Mouse (Mus musculus): Measurements from ENCODE around the gene Gm43517. TPM values are rescaled to one million over a fixed set of nuclear protein-coding genes. Genes with fewer than 3 reads are reported as not detected.

Gm43517 gene
- not detected in 2 replicates for total RNA-seq (2014; rRNA removed; ENCODE audit: low replicate concordance)
- not detected in 2 replicates for polyA plus RNA-seq (2015; fragmentation: Nextera tagmentation; extraction: Ambion mirVana)

- peak within 1 kb of the TSS; percentile 53 for H3K4me2 ChIP-seq (ENCODE audit: low read depth, low read length)
- 0 out of 2 replicates have a peak, but pooled peaks have one; percentile 20 for ATAC-seq (ENCODE audit: insufficient read depth, low read depth)
- 2% methylated on average over 70 of the region's 75 CpGs for WGBS
These were observed at the start of gene Gm43517 for GRCm38 (mm10) chr12:49384876-49385630. Gene Gm43517 (plus strand): TSS chr12:49385174.

DNA sequence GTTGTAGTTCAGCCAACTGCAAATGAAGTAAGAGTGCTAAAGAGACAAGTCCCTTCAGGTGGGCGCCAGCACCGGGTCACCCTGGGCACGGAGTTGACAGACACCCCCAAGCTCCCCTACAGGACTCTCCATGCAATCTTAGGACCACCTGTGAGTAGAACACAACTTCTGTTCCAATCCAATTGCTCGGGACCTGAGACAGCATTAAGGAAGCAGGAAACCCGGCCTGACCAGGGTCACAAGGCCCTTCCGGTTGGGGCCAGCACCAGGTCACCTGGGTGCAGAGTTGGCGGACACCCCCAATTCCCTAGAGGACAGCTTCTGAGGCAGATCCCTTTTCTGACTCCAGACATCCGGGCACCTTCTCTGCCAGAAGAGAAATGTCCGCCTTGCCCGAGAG lies 35.3 kb upstream of the Gm43517 start:
- TF ChIP-seq CTCF (IDR thresholded peaks at IDR 0.05; ENCODE audit: low read depth): no peak
- no peak for TF ChIP-seq EP300 (IDR thresholded peaks at IDR 0.05; ENCODE audit: low read depth)
- ATAC-seq (ENCODE audit: insufficient read depth, low read depth) (no peak), DNase-seq (ENCODE audit: low spot score) (no peak)
- H3K4me2 ChIP-seq (ENCODE audit: low read depth, low read length): no peak overlapping the region
- H3K27me3 ChIP-seq (ENCODE audit: control insufficient read depth, insufficient read depth, low read length): no peaks in the 10 kb centered on the region
- no peak overlapping the region for H3K27ac ChIP-seq (ENCODE audit: low read depth)
- H3K9me3 ChIP-seq (replicated peaks; ENCODE audit: control insufficient read depth, low read length): no peaks in the 10 kb centered on the region
- no peak overlapping the region for H3K9ac ChIP-seq (replicated peaks; ENCODE audit: low read depth, low read length)
- H3K36me3 ChIP-seq (replicated peaks; ENCODE audit: control insufficient read depth, insufficient read depth, low read length): no peaks in the 10 kb centered on the region
- H3K4me3 ChIP-seq (ENCODE audit: low read depth, low read length): no peak overlapping the region
- no peaks in the 10 kb centered on the region for H3K4me1 ChIP-seq (ENCODE audit: control insufficient read depth, insufficient read depth)
- WGBS: 80% methylated on average over 10 of the region's 10 CpGs

More at GRCm38 (mm10) chr12:49384876-49385630, at the start of gene Gm43517:
- no peak for TF ChIP-seq CTCF (IDR thresholded peaks at IDR 0.05; ENCODE audit: low read depth)
- TF ChIP-seq EP300 (IDR thresholded peaks at IDR 0.05; ENCODE audit: low read depth): no peak
- H3K9me3 ChIP-seq (replicated peaks; ENCODE audit: control insufficient read depth, low read length): no peaks in the 10 kb centered on the region
- peaks cover 6% of the 10 kb centered on the region; the same call in 1 of the 2 replicates for H3K4me1 ChIP-seq (ENCODE audit: control insufficient read depth, insufficient read depth)
- DNase-seq (ENCODE audit: low spot score): no peak
- no peaks in the 10 kb centered on the region for H3K36me3 ChIP-seq (replicated peaks; ENCODE audit: control insufficient read depth, insufficient read depth, low read length)
- H3K9ac ChIP-seq (replicated peaks; ENCODE audit: low read depth, low read length): no peak within 1 kb of the TSS
- peaks cover 87% of the 10 kb centered on the region for H3K27me3 ChIP-seq (ENCODE audit: control insufficient read depth, insufficient read depth, low read length)
- no peak within 1 kb of the TSS for H3K27ac ChIP-seq (ENCODE audit: low read depth)
- H3K4me3 ChIP-seq (ENCODE audit: low read depth, low read length): peak within 1 kb of the TSS; percentile 42

GRCm38 (mm10) chr12:49368931-49369330 lies 16.0 kb upstream of the Gm43517 start:
- no peak overlapping the region for H3K9ac ChIP-seq (replicated peaks; ENCODE audit: low read depth, low read length)
- H3K36me3 ChIP-seq (replicated peaks; ENCODE audit: control insufficient read depth, insufficient read depth, low read length): no peaks in the 10 kb centered on the region
- peak; percentile 34; the same call in 1 of the 2 replicates for TF ChIP-seq CTCF (IDR thresholded peaks at IDR 0.05; ENCODE audit: low read depth)
- TF ChIP-seq EP300 (IDR thresholded peaks at IDR 0.05; ENCODE audit: low read depth): no peak
- no peak overlapping the region for H3K4me2 ChIP-seq (ENCODE audit: low read depth, low read length)
- DNase-seq (ENCODE audit: low spot score): no peak
- H3K9me3 ChIP-seq (replicated peaks; ENCODE audit: control insufficient read depth, low read length): no peaks in the 10 kb centered on the region
- no peak overlapping the region for H3K4me3 ChIP-seq (ENCODE audit: low read depth, low read length)
- H3K27me3 ChIP-seq (ENCODE audit: control insufficient read depth, insufficient read depth, low read length): peaks cover 19% of the 10 kb centered on the region
- WGBS: 60% methylated on average over 1 of the region's 1 CpGs
- H3K4me1 ChIP-seq (ENCODE audit: control insufficient read depth, insufficient read depth): no peaks in the 10 kb centered on the region
- ATAC-seq (ENCODE audit: insufficient read depth, low read depth): no peak
- no peak overlapping the region for H3K27ac ChIP-seq (ENCODE audit: low read depth)

- peaks cover 50% of the 10 kb centered on the region for H3K27me3 ChIP-seq (ENCODE audit: control insufficient read depth, insufficient read depth, low read length)
- H3K36me3 ChIP-seq (replicated peaks; ENCODE audit: control insufficient read depth, insufficient read depth, low read length): no peaks in the 10 kb centered on the region
- TF ChIP-seq CTCF (IDR thresholded peaks at IDR 0.05; ENCODE audit: low read depth) (peak; percentile 42), EP300 (IDR thresholded peaks at IDR 0.05; ENCODE audit: low read depth) (no peak)
- no peak overlapping the region for H3K4me3 ChIP-seq (ENCODE audit: low read depth, low read length)
- no peaks in the 10 kb centered on the region for H3K4me1 ChIP-seq (ENCODE audit: control insufficient read depth, insufficient read depth)
- ATAC-seq (ENCODE audit: insufficient read depth, low read depth): no peak
- DNase-seq (ENCODE audit: low spot score): no peak
- H3K9me3 ChIP-seq (replicated peaks; ENCODE audit: control insufficient read depth, low read length): no peaks in the 10 kb centered on the region
- H3K27ac ChIP-seq (ENCODE audit: low read depth): no peak overlapping the region
- H3K9ac ChIP-seq (replicated peaks; ENCODE audit: low read depth, low read length): no peak overlapping the region
- no peak overlapping the region for H3K4me2 ChIP-seq (ENCODE audit: low read depth, low read length)
These were observed 12.8 kb upstream of the Gm43517 start for GRCm38 (mm10) chr12:49372170-49372569.

DNA sequence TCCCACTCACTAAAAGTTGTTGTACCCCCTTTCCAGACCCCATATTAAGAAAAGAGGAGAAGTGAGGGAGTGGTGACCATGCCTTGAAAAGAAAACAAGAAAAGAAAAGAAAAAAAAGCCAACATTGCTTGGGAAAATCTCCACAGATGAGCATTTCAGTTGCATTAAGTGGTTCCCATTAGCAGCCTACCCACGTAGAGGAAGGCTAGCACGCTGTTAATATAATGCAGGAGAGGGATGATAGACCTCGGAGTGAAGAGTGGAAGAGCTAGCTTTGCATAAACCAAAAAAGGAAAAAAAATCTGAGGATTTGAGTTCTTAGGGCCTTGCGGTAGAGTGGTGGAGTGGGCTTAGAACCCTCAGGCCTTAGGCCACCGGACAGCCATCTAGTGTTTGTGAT lies 11.8 kb upstream of the Gm43517 start:
- DNase-seq (ENCODE audit: low spot score) (no peak), ATAC-seq (ENCODE audit: insufficient read depth, low read depth) (no peak)
- H3K4me3 ChIP-seq (ENCODE audit: low read depth, low read length): no peak overlapping the region
- no peaks in the 10 kb centered on the region for H3K9me3 ChIP-seq (replicated peaks; ENCODE audit: control insufficient read depth, low read length)
- H3K4me2 ChIP-seq (ENCODE audit: low read depth, low read length): no peak overlapping the region
- no peaks in the 10 kb centered on the region for H3K36me3 ChIP-seq (replicated peaks; ENCODE audit: control insufficient read depth, insufficient read depth, low read length)
- 8% methylated on average over 5 of the region's 5 CpGs for WGBS
- no peaks in the 10 kb centered on the region for H3K4me1 ChIP-seq (ENCODE audit: control insufficient read depth, insufficient read depth)
- H3K9ac ChIP-seq (replicated peaks; ENCODE audit: low read depth, low read length): no peak overlapping the region
- TF ChIP-seq EP300 (IDR thresholded peaks at IDR 0.05; ENCODE audit: low read depth) (no peak), CTCF (IDR thresholded peaks at IDR 0.05; ENCODE audit: low read depth) (no peak)
- H3K27ac ChIP-seq (ENCODE audit: low read depth): no peak overlapping the region
- H3K27me3 ChIP-seq (ENCODE audit: control insufficient read depth, insufficient read depth, low read length): peaks cover 60% of the 10 kb centered on the region

Measured in heart, postnatal 0 days (tissue).